In the genomic region with DNA sequence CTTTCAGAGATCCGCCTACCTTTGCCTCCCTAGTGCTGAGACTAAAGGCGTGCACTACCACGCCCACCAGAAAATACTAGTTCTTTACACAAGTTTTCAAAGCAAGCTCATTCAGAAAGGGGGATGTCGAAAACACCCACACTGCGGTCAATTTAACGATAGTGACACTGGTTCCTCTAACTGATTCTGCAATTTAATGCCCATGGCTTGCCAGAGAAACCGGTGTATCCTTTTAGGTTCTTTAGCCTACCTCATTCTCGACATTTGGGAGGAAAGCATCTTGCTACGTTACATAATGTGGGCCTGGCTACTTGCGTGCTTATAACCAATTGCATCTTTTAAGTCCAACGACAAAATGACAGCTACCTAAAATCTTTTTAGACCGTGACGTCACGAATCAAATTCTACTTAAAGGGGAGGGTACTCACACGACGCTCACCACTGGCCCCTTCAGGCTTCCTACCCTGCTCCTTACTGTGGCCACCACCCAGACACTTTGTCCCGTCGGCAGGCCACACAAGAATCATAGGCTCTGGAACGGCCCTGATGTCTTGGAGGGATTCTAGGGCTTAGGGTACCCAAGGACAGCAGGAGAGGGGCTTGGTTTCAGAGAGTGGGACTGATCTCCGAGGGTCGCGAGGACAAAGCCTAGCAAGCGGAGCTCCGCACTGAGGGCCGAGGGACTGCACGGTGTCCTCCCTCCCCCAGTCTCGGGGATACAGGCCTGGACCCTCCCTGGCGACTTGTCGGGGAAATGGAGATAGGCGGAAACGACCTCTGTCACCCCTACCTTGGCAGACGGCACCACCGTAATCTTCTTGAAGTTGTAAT, we compare ENCODE assay signal across 8 mouse cellular contexts. TPM values are rescaled to one million over a fixed set of nuclear protein-coding genes. Genes with fewer than 3 reads are reported as not detected.
DNase-seq lines count a peak whose midpoint lies in the region; ATAC-seq and TF ChIP-seq lines count a peak whose summit lies in the region.

No protein-coding gene starts in this region.

- no peak for TF ChIP-seq POLR2A in spleen, adult 2 months (IDR thresholded peaks at IDR 0.05; ENCODE audit: low read depth, low read length)

- H3K4me1 ChIP-seq in spleen, adult 2 months (ENCODE audit: control insufficient read depth, insufficient read depth, insufficient read length): no peaks in the 10 kb centered on the region
- peaks cover 10% of the 10 kb centered on the region; the same call in 1 of the 2 replicates for H3K4me1 ChIP-seq in forebrain, embryonic 14.5 days (ENCODE audit: control insufficient read depth, insufficient read depth, low read length)
- peaks cover 47% of the 10 kb centered on the region for H3K4me1 ChIP-seq in liver, embryonic 13.5 days (replicated peaks)
- peaks cover 11% of the 10 kb centered on the region for H3K4me1 ChIP-seq in neural tube, embryonic 14.5 days (ENCODE audit: control insufficient read depth, insufficient read depth, low read length)

- TF ChIP-seq CTCF in spleen, adult 2 months (IDR thresholded peaks at IDR 0.05; ENCODE audit: extremely low read depth, insufficient read depth, insufficient read length, insufficient replicate concordance): no peak

- DNase-seq in cerebellum, adult 8-10 months: peak; percentile 5
- no peak for DNase-seq in cerebellum, postnatal 36 days
- peak in 1 of 2 experiments; percentile 33 for DNase-seq in spleen, adult 2 months (ENCODE audit: low read depth in 1 of 2, low spot score in 2 of 2)
- DNase-seq in spleen, postnatal 10 days (ENCODE audit: low spot score in 2 of 2): no peak
- peak; percentile 46 for DNase-seq in forebrain, embryonic 14.5 days (ENCODE audit: low spot score)
- DNase-seq in liver, embryonic 13.5 days: no peak
- no peak for DNase-seq in ovary, adult 18-20 months (ENCODE audit: low spot score)

- H3K4me3 ChIP-seq in spleen, adult 2 months (ENCODE audit: extremely low read depth, insufficient read depth, insufficient read length): peak overlapping the region; percentile 80
- H3K4me3 ChIP-seq in forebrain, embryonic 14.5 days (ENCODE audit: low read depth, low read length): peak overlapping the region; percentile 96
- H3K4me3 ChIP-seq in liver, embryonic 13.5 days (replicated peaks): peak overlapping the region; percentile 76
- peak overlapping the region; percentile 90 for H3K4me3 ChIP-seq in neural tube, embryonic 14.5 days (ENCODE audit: low read depth, low read length)

- H3K9me3 ChIP-seq in forebrain, embryonic 14.5 days (replicated peaks; ENCODE audit: control insufficient read depth, low read length): no peaks in the 10 kb centered on the region
- H3K9me3 ChIP-seq in liver, embryonic 13.5 days (replicated peaks): no peaks in the 10 kb centered on the region
- no peaks in the 10 kb centered on the region for H3K9me3 ChIP-seq in neural tube, embryonic 14.5 days (ENCODE audit: control insufficient read depth, low read length)

- WGBS in spleen, adult 2 months: under 1% methylated on average over 33 of the region's 33 CpGs
- WGBS in forebrain, embryonic 14.5 days: 2% methylated on average over 33 of the region's 33 CpGs
- 1% methylated on average over 33 of the region's 33 CpGs for WGBS in liver, embryonic 13.5 days (ENCODE audit: insufficient replicate concordance)
- 3% methylated on average over 33 of the region's 33 CpGs for WGBS in neural tube, embryonic 14.5 days

- H3K27me3 ChIP-seq in spleen, adult 2 months (ENCODE audit: control insufficient read depth, insufficient read depth, low read length): no peaks in the 10 kb centered on the region
- H3K27me3 ChIP-seq in forebrain, embryonic 14.5 days (replicated peaks; ENCODE audit: control insufficient read depth, insufficient read depth, low read length): no peaks in the 10 kb centered on the region
- no peaks in the 10 kb centered on the region for H3K27me3 ChIP-seq in liver, embryonic 13.5 days
- no peaks in the 10 kb centered on the region for H3K27me3 ChIP-seq in neural tube, embryonic 14.5 days (ENCODE audit: control insufficient read depth, insufficient read depth, low read length)

- ATAC-seq in forebrain, embryonic 14.5 days: peak; percentile 80
- peak; percentile 17 for ATAC-seq in liver, embryonic 13.5 days (ENCODE audit: low read depth)
- ATAC-seq in neural tube, embryonic 14.5 days (ENCODE audit: low read depth): peak; percentile 56

- H3K27ac ChIP-seq in spleen, adult 2 months (ENCODE audit: insufficient read depth, low read length): peak overlapping the region; percentile 41; the same call in 1 of the 2 replicates
- peak overlapping the region; percentile 52; the same call in 1 of the 2 replicates for H3K27ac ChIP-seq in forebrain, embryonic 14.5 days (ENCODE audit: low read depth, low read length)
- H3K27ac ChIP-seq in liver, embryonic 13.5 days: peak overlapping the region; percentile 73
- H3K27ac ChIP-seq in neural tube, embryonic 14.5 days (ENCODE audit: low read depth, low read length): peak overlapping the region; percentile 61

- H3K36me3 ChIP-seq in spleen, adult 2 months (ENCODE audit: control insufficient read depth, insufficient read depth, low read length): peaks cover 6% of the 10 kb centered on the region
- H3K36me3 ChIP-seq in forebrain, embryonic 14.5 days (ENCODE audit: control insufficient read depth, insufficient read depth, low read length): peaks cover 10% of the 10 kb centered on the region
- peaks cover 21% of the 10 kb centered on the region for H3K36me3 ChIP-seq in liver, embryonic 13.5 days
- H3K36me3 ChIP-seq in neural tube, embryonic 14.5 days (ENCODE audit: control insufficient read depth, insufficient read depth, low read length): peaks cover 3% of the 10 kb centered on the region; the same call in 1 of the 2 replicates

- peak overlapping the region; percentile 88 for H3K9ac ChIP-seq in forebrain, embryonic 14.5 days (ENCODE audit: low read length)
- H3K9ac ChIP-seq in liver, embryonic 13.5 days: peak overlapping the region; percentile 78
- H3K9ac ChIP-seq in neural tube, embryonic 14.5 days (replicated peaks; ENCODE audit: low read depth, low read length): peak overlapping the region; percentile 79

- peak overlapping the region; percentile 89 for H3K4me2 ChIP-seq in forebrain, embryonic 14.5 days (ENCODE audit: low read length)
- H3K4me2 ChIP-seq in liver, embryonic 13.5 days: peak overlapping the region; percentile 83
- H3K4me2 ChIP-seq in neural tube, embryonic 14.5 days (ENCODE audit: low read depth, low read length): peak overlapping the region; percentile 71

RNA-seq across cellular contexts. Expression of a gene that starts 0.5 kb away (rescaled TPM):
- polyA plus RNA-seq in spleen, adult 2 months (2012; rRNA removed): 5.5 and 6.3 TPM in 2 replicates
- 80.3 and 86.4 TPM in 2 replicates for polyA plus RNA-seq in forebrain, embryonic 14.5 days (2014; fragmentation: Nextera tagmentation; extraction: Ambion mirVana)
- 65.5 and 70.4 TPM in 2 replicates for polyA plus RNA-seq in liver, embryonic 13.5 days (2015; fragmentation: Nextera tagmentation; extraction: Ambion mirVana)
- polyA plus RNA-seq in neural tube, embryonic 14.5 days (2014; fragmentation: Nextera tagmentation; extraction: Ambion mirVana): 65.0 and 70.9 TPM in 2 replicates

RNA-seq across cellular contexts. Expression of a gene that starts 42.7 kb away (rescaled TPM):
- polyA plus RNA-seq in spleen, adult 2 months (2012; rRNA removed): not detected in 2 replicates
- polyA plus RNA-seq in forebrain, embryonic 14.5 days (2014; fragmentation: Nextera tagmentation; extraction: Ambion mirVana): not detected in 2 replicates
- not detected in 2 replicates for polyA plus RNA-seq in liver, embryonic 13.5 days (2015; fragmentation: Nextera tagmentation; extraction: Ambion mirVana)
- 0.15 TPM in 1 of 2 replicates, not detected in the other for polyA plus RNA-seq in neural tube, embryonic 14.5 days (2014; fragmentation: Nextera tagmentation; extraction: Ambion mirVana)

RNA-seq across cellular contexts. Expression of a gene that starts 47.3 kb away (rescaled TPM):
- polyA plus RNA-seq in spleen, adult 2 months (2012; rRNA removed): not detected in 2 replicates
- not detected in 2 replicates for polyA plus RNA-seq in forebrain, embryonic 14.5 days (2014; fragmentation: Nextera tagmentation; extraction: Ambion mirVana)
- not detected in 2 replicates for polyA plus RNA-seq in liver, embryonic 13.5 days (2015; fragmentation: Nextera tagmentation; extraction: Ambion mirVana)
- not detected in 2 replicates for polyA plus RNA-seq in neural tube, embryonic 14.5 days (2014; fragmentation: Nextera tagmentation; extraction: Ambion mirVana)

Comparison
In these comparisons a context has a peak if more than half of its experiments do, and no peak if none do; other contexts are left out.
1. DNase-seq: peak in cerebellum, adult 8-10 months (single experiment) and forebrain, embryonic 14.5 days (single experiment); none in cerebellum, postnatal 36 days (0 of 2), spleen, postnatal 10 days (0 of 2), liver, embryonic 13.5 days (single experiment) and ovary, adult 18-20 months (single experiment).
2. ATAC-seq: peak in every context shown above with its lines; median percentile 80 in forebrain, embryonic 14.5 days; 56 in neural tube, embryonic 14.5 days; 17 in liver, embryonic 13.5 days.
3. Peak in every context shown above with its lines, with median percentiles within 50 percentile points of each other: H3K27ac ChIP-seq, H3K4me3 ChIP-seq, H3K4me2 ChIP-seq and H3K9ac ChIP-seq.